Mouse (Mus musculus) right cerebral cortex, adult 2 months (tissue): ENCODE measurements around the gene Zscan2.

Experiments used
- DNase-seq, 2 experiments: peaks; one replicate each; pipeline ENCODE4 v3.0.0; 2021 to 2022; ENCODE audit warnings: low spot score in 2 of 2

Gene Zscan2

DNA sequence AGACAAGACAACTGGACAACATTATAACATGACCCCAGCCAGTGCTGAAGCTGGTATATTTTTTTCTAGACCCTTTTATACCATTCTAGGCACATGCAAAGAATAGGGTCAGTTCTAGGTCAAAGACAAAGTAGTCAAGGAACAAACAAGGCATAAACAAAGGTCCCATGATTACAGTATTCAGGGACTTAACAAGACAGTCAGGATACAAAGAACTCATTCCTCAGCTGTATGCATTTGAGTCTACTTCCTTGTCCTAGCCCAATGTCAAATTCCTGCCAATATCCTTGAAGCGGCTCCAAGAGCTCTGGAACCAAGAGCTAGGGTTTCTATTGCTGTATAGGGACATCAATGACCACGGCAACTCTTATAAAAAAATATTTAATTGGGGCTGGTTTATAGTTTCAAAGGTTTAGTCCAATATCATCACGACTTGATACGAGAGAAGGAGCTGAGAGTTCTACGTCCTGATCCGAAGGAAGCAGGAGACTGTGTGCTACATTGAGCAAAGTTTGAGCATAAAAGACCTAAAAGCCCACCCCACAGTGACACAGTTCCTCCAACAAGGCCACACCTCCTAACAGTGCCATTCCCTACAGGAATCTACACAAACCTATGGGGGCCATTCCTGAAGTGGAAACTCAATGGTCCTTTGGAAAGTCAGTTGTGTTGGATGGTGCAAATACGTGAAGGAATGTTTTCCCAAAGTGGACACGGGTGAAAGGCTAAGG is 16.6 kb upstream of the Zscan2 start:
- DNase-seq, result no peak

DNA sequence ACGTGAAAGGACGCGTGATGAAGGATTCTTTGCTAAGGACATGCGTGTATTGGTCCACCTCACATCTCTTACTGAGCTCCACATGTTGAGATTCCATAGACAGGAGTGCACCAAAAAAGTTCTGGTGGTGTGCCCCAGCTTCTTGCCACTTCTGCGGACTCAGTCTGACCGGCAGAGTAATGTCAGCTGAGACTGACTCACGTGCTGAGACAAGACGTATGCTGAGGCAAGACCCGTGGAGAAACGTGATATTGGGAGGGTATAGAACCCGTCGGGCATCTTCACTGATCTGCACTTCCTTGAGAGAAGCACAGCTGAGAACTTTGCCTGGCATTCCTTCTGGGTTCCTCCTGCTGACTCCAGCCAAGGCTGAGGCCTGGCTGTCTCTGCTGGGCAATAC is 16.0 kb upstream of the Zscan2 start:
- no peak for DNase-seq

GRCm38 (mm10) chr7:80845621-80846279 is 15.0 kb upstream of the Zscan2 start:
- DNase-seq, result no peak

- no peak for DNase-seq
These were observed 14.4 kb upstream of the Zscan2 start for GRCm38 (mm10) chr7:80846280-80846678.

GRCm38 (mm10) chr7:80846709-80847108 is 14.0 kb upstream of the Zscan2 start:
- DNase-seq, result no peak

GRCm38 (mm10) chr7:80849267-80849666 is 11.5 kb upstream of the Zscan2 start:
- no peak for DNase-seq

DNA sequence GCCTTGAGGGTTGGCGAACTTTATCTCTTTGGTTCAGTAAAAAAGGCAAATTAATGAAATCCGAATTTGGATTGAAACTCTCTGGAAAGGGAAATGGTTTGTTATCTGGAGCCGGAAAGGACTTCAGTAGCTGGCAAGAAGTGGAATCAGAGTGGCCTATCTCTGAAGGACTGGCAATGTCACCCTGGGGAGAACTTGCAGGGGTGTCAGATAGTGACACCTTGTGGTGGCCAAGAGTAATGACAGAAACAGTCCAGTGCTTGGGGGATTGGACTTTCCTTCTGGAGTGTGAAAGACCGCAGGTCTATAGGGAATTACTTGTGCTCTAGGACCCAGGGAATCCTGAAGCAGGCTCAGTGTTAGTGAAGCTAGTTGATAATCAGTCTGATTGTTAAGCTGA is 11.0 kb upstream of the Zscan2 start:
- peak in 1 of 2 experiments; percentile 40 for DNase-seq

- no peak for DNase-seq
These were observed 10.2 kb upstream of the Zscan2 start for GRCm38 (mm10) chr7:80850520-80850919.

DNA sequence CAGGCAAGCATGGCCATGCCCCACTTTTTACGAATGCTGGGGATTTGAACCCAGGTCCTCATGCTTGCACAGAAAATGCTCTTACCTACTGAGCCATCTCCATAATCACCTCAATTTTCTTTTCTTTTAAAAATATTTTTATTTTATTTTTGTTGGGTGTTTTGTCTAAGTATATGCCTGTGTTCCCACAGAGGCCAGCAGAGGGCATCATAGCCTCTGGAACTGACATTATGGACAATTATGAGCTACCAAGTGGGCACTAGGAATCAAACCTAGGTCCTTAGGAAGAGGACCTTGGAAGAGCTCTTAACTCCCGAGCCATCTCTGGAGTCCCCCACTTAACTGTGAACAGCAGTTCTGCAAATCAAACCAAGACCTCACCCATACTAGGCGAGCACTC is 7.5 kb upstream of the Zscan2 start:
- no peak for DNase-seq

- DNase-seq, result no peak
These were observed 5.4 kb upstream of the Zscan2 start for GRCm38 (mm10) chr7:80855316-80855715.

DNA sequence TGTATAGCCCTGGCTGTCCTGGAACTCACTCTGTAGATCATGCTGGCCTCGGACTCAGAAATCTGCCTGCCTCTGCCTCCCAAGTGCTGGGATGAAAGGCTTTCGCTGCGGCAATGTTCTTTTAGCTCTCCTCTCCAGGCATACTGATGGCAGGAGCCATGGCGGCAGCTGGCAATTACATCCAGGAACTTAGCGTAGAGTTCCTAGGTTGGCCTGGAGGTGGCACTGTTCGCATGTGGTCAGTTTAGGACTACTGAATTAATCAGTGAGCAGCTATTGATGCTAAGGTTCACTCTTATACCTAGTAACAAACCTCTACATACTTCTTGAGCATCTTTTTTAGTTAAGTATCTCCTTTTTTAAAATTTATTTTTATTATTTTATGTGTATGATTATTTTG is 3.5 kb upstream of the Zscan2 start:
- DNase-seq, result peak; percentile 84 to 85

- DNase-seq, result peak; percentile 41 to 56
These were observed 493 bp upstream of the Zscan2 start for GRCm38 (mm10) chr7:80860227-80860626.

- DNase-seq, result no peak
These were observed 1.8 kb downstream of the Zscan2 start for GRCm38 (mm10) chr7:80862475-80862874.

GRCm38 (mm10) chr7:80863520-80863919 is 2.8 kb downstream of the Zscan2 start:
- DNase-seq, result no peak

DNA sequence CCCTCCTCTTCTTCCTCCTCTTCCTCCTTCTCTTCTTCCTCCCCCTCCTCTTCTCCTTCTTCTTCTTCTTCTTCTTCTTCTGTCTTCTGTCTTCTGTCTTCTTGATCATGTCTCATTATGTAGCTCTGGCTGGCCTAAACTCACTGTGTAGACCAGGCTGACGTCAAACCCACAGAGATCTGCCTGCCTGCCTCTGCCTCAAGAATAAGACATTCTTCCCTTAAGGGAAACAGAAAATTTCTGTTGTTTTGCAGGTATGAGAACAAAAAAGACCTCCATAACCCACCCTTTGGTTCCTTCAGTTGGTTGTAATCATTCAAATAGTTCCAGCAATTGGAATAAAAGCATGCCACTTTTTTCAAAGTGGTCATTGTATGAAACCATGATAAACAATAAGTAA is 3.4 kb downstream of the Zscan2 start:
- no peak for DNase-seq

GRCm38 (mm10) chr7:80864831-80865230 is 4.1 kb downstream of the Zscan2 start:
- DNase-seq, result peak in 1 of 2 experiments; percentile 42

- no peak for DNase-seq
These were observed 4.8 kb downstream of the Zscan2 start for GRCm38 (mm10) chr7:80865521-80865920.

- DNase-seq, result no peak
These were observed 5.9 kb downstream of the Zscan2 start for GRCm38 (mm10) chr7:80866514-80867147.

GRCm38 (mm10) chr7:80868686-80869085 is 8.0 kb downstream of the Zscan2 start:
- DNase-seq, result no peak

- no peak for DNase-seq
These were observed 12.3 kb downstream of the Zscan2 start for GRCm38 (mm10) chr7:80873038-80873437.

DNA sequence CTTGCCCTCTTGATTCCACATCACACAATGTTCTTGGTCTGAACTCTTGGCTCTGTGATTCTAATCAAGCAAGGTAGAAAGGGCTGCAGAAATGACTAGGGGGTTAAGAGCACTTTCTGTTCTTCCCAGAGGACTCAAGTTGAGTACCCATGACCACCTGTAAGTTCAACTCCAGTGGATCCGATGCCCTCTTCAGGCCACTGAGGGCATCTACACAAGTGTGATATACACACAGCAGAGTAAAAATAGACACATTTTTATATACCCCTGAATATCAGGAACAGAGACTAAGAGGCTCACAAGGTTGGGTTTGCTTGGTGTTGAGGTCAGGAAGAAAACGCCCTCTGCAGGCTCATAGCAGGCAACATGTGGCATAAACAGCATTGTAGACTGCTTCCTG is 12.9 kb downstream of the Zscan2 start:
- DNase-seq, result no peak

DNA sequence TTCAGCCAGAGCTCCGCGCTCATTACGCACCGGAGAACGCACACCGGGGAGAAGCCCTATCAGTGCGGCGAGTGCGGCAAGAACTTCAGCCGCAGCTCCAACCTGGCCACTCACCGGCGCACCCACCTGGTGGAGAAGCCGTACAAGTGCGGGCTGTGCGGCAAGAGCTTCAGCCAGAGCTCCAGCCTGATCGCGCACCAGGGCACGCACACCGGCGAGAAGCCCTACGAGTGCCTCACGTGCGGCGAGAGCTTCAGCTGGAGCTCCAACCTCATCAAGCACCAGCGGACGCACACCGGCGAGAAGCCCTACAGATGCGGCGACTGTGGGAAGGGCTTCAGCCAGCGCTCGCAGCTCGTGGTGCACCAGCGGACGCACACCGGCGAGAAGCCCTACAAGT is 15.0 kb downstream of the Zscan2 start:
- DNase-seq, result no peak
